Mouse (Mus musculus): ENCODE data around the gene Anks1b. TPM values are rescaled to one million over a fixed set of nuclear protein-coding genes. Genes with fewer than 3 reads are reported as not detected.

Anks1b gene
- polyA plus RNA-seq, 1 experiment = 1.3 TPM

GRCm38 (mm10) chr10:90784981-90785650, 911.8 kb downstream of the Anks1b start:
- TF ChIP-seq CTCF (conservative IDR thresholded peaks at IDR 0.05; ENCODE audit: insufficient read depth, insufficient read length, low read depth, low read length) (no peak), POLR2A (IDR thresholded peaks at IDR 0.05; ENCODE audit: low read depth, low read length) (no peak)
- Histone ChIP-seq H3K27ac (ENCODE audit: insufficient read depth, low read depth, low read length) (no peak overlapping the region), H3K4me3 (ENCODE audit: insufficient read depth, low read depth, low read length) (no peak overlapping the region), H3K4me1 (ENCODE audit: control insufficient read depth, insufficient read depth, low read length) (no peaks in the 10 kb centered on the region), H3K27me3 (replicated peaks; ENCODE audit: control insufficient read depth, insufficient read depth, low read length) (no peaks in the 10 kb centered on the region), H3K36me3 (ENCODE audit: control insufficient read depth, insufficient read depth, low read length) (no peaks in the 10 kb centered on the region)
- DNase-seq = no peak
- 68% methylated on average over 4 of the region's 4 CpGs for WGBS

- H3K4me1 ChIP-seq (ENCODE audit: control insufficient read depth, insufficient read depth, low read length) = no peaks in the 10 kb centered on the region
- H3K4me3 ChIP-seq (ENCODE audit: insufficient read depth, low read depth, low read length) = no peak overlapping the region
- no peak for DNase-seq
- no peaks in the 10 kb centered on the region for H3K36me3 ChIP-seq (ENCODE audit: control insufficient read depth, insufficient read depth, low read length)
- no peak overlapping the region for H3K27ac ChIP-seq (ENCODE audit: insufficient read depth, low read depth, low read length)
- no peaks in the 10 kb centered on the region for H3K27me3 ChIP-seq (replicated peaks; ENCODE audit: control insufficient read depth, insufficient read depth, low read length)
- TF ChIP-seq POLR2A (IDR thresholded peaks at IDR 0.05; ENCODE audit: low read depth, low read length) = no peak
- TF ChIP-seq CTCF (conservative IDR thresholded peaks at IDR 0.05; ENCODE audit: insufficient read depth, insufficient read length, low read depth, low read length) = no peak
- 86% methylated on average over 8 of the region's 8 CpGs for WGBS
Observed at GRCm38 (mm10) chr10:90785680-90786079, 912.4 kb downstream of the Anks1b start.

- H3K4me3 ChIP-seq (ENCODE audit: insufficient read depth, low read depth, low read length) = no peak overlapping the region
- no peak for DNase-seq
- no peaks in the 10 kb centered on the region for H3K27me3 ChIP-seq (replicated peaks; ENCODE audit: control insufficient read depth, insufficient read depth, low read length)
- H3K27ac ChIP-seq (ENCODE audit: insufficient read depth, low read depth, low read length) = no peak overlapping the region
- WGBS = 45% methylated on average over 6 of the region's 6 CpGs
- H3K36me3 ChIP-seq (ENCODE audit: control insufficient read depth, insufficient read depth, low read length) = no peaks in the 10 kb centered on the region
- H3K4me1 ChIP-seq (ENCODE audit: control insufficient read depth, insufficient read depth, low read length) = no peaks in the 10 kb centered on the region
- TF ChIP-seq CTCF (conservative IDR thresholded peaks at IDR 0.05; ENCODE audit: insufficient read depth, insufficient read length, low read depth, low read length) (no peak; the same call in 1 of the 2 replicates), POLR2A (IDR thresholded peaks at IDR 0.05; ENCODE audit: low read depth, low read length) (no peak)
Observed at GRCm38 (mm10) chr10:90803112-90803511, 929.8 kb downstream of the Anks1b start.

GRCm38 (mm10) chr10:90804602-90805095, 931.3 kb downstream of the Anks1b start:
- Histone ChIP-seq H3K27me3 (replicated peaks; ENCODE audit: control insufficient read depth, insufficient read depth, low read length) (no peaks in the 10 kb centered on the region), H3K36me3 (ENCODE audit: control insufficient read depth, insufficient read depth, low read length) (no peaks in the 10 kb centered on the region), H3K27ac (ENCODE audit: insufficient read depth, low read depth, low read length) (no peak overlapping the region), H3K4me3 (ENCODE audit: insufficient read depth, low read depth, low read length) (no peak overlapping the region), H3K4me1 (ENCODE audit: control insufficient read depth, insufficient read depth, low read length) (no peaks in the 10 kb centered on the region)
- DNase-seq = no peak
- WGBS = 21% methylated on average over 4 of the region's 4 CpGs
- TF ChIP-seq POLR2A (IDR thresholded peaks at IDR 0.05; ENCODE audit: low read depth, low read length) (no peak), CTCF (conservative IDR thresholded peaks at IDR 0.05; ENCODE audit: insufficient read depth, insufficient read length, low read depth, low read length) (no peak)

GRCm38 (mm10) chr10:90808616-90809310, 935.5 kb downstream of the Anks1b start:
- no peak overlapping the region for H3K4me3 ChIP-seq (ENCODE audit: insufficient read depth, low read depth, low read length)
- no peak overlapping the region for H3K27ac ChIP-seq (ENCODE audit: insufficient read depth, low read depth, low read length)
- no peak for TF ChIP-seq CTCF (conservative IDR thresholded peaks at IDR 0.05; ENCODE audit: insufficient read depth, insufficient read length, low read depth, low read length)
- TF ChIP-seq POLR2A (IDR thresholded peaks at IDR 0.05; ENCODE audit: low read depth, low read length) = no peak
- no peaks in the 10 kb centered on the region for H3K36me3 ChIP-seq (ENCODE audit: control insufficient read depth, insufficient read depth, low read length)
- no peaks in the 10 kb centered on the region for H3K4me1 ChIP-seq (ENCODE audit: control insufficient read depth, insufficient read depth, low read length)
- no peak for DNase-seq
- no peaks in the 10 kb centered on the region for H3K27me3 ChIP-seq (replicated peaks; ENCODE audit: control insufficient read depth, insufficient read depth, low read length)
- WGBS = 84% methylated on average over 8 of the region's 8 CpGs

- Histone ChIP-seq H3K36me3 (ENCODE audit: control insufficient read depth, insufficient read depth, low read length) (no peaks in the 10 kb centered on the region), H3K4me1 (ENCODE audit: control insufficient read depth, insufficient read depth, low read length) (no peaks in the 10 kb centered on the region), H3K27me3 (replicated peaks; ENCODE audit: control insufficient read depth, insufficient read depth, low read length) (no peaks in the 10 kb centered on the region), H3K27ac (ENCODE audit: insufficient read depth, low read depth, low read length) (no peak overlapping the region), H3K4me3 (ENCODE audit: insufficient read depth, low read depth, low read length) (no peak overlapping the region)
- WGBS = 25% methylated on average over 8 of the region's 8 CpGs
- TF ChIP-seq POLR2A (IDR thresholded peaks at IDR 0.05; ENCODE audit: low read depth, low read length) = no peak
- no peak for TF ChIP-seq CTCF (conservative IDR thresholded peaks at IDR 0.05; ENCODE audit: insufficient read depth, insufficient read length, low read depth, low read length)
- no peak for DNase-seq
Observed at GRCm38 (mm10) chr10:90809911-90810590, 936.7 kb downstream of the Anks1b start.

- no peaks in the 10 kb centered on the region for H3K36me3 ChIP-seq (ENCODE audit: control insufficient read depth, insufficient read depth, low read length)
- DNase-seq = no peak
- no peak overlapping the region for H3K4me3 ChIP-seq (ENCODE audit: insufficient read depth, low read depth, low read length)
- no peak overlapping the region for H3K27ac ChIP-seq (ENCODE audit: insufficient read depth, low read depth, low read length)
- TF ChIP-seq POLR2A (IDR thresholded peaks at IDR 0.05; ENCODE audit: low read depth, low read length) (no peak), CTCF (conservative IDR thresholded peaks at IDR 0.05; ENCODE audit: insufficient read depth, insufficient read length, low read depth, low read length) (no peak)
- H3K27me3 ChIP-seq (replicated peaks; ENCODE audit: control insufficient read depth, insufficient read depth, low read length) = no peaks in the 10 kb centered on the region
- WGBS = 73% methylated on average over 4 of the region's 4 CpGs
- H3K4me1 ChIP-seq (ENCODE audit: control insufficient read depth, insufficient read depth, low read length) = no peaks in the 10 kb centered on the region
Observed at GRCm38 (mm10) chr10:90811446-90811845, 938.1 kb downstream of the Anks1b start.

Data from kidney, adult 2 months (tissue).